Mouse (Mus musculus) ES-E14 (cell line): Measurements from ENCODE around the gene Mrpl20. TPM values are rescaled to one million over a fixed set of nuclear protein-coding genes. Genes with fewer than 3 reads are reported as not detected.

Experiments
- DNase-seq: peaks from one replicate; pipeline ENCODE4 v3.0.0-alpha.2; 2013; ENCODE audit warnings: low read depth, low spot score
- H3K27ac ChIP-seq: 2 replicates; pipeline ENCODE4 v1.5.1; 2012; ENCODE audit warnings: low read depth, mild to moderate bottlenecking, low read length, moderate library complexity, mixed read lengths; ENCODE audit not compliant: poor library complexity, insufficient read depth, severe bottlenecking
- H3K36me3 ChIP-seq: 2 replicates; pipeline ENCODE4 v1.6.1; 2012; ENCODE audit warnings: mild to moderate bottlenecking, low read length, moderate library complexity, mixed read lengths; ENCODE audit not compliant: control insufficient read depth, poor library complexity, insufficient read depth, severe bottlenecking
- H3K4me1 ChIP-seq, 2 experiments: fragments of 150-350 bp in 1 of 2; sonication (generic) in 1 of 2; 2 replicates each; pipeline ENCODE4 v1.6.1; 2012; ENCODE audit warnings: low read length in 2 of 2, mild to moderate bottlenecking in 1 of 2, mixed read lengths in 1 of 2; ENCODE audit not compliant: control insufficient read depth in 2 of 2, insufficient read depth in 2 of 2, poor library complexity in 1 of 2
- H3K4me3 ChIP-seq, 2 experiments: fragments of 150-350 bp in 1 of 2; sonication (generic) in 1 of 2; 2 replicates each; pipeline ENCODE4 v1.5.1; 2012; ENCODE audit warnings: low read length in 2 of 2, low read depth in 1 of 2, mild to moderate bottlenecking in 1 of 2, mixed read lengths in 1 of 2; ENCODE audit not compliant: insufficient read depth in 1 of 2, poor library complexity in 1 of 2, severe bottlenecking in 1 of 2
- H3K9ac ChIP-seq: 2 replicates; pipeline ENCODE4 v1.6.1; 2012; ENCODE audit warnings: low read depth, mild to moderate bottlenecking, low read length, mixed read lengths; ENCODE audit not compliant: poor library complexity, insufficient read depth, severe bottlenecking
- H3K9me3 ChIP-seq: fragments of 150-350 bp; sonication (generic); 2 replicates; pipeline ENCODE4 v1.6.1; 2012; ENCODE audit warnings: low read depth, mild to moderate bottlenecking, low read length; ENCODE audit not compliant: control insufficient read depth, insufficient read depth
- CHD2 ChIP-seq: IDR thresholded peaks from 2 replicates; pipeline ENCODE4 v1.6.1; 2014; ENCODE audit warnings: mild to moderate bottlenecking, low read depth, low read length, inconsistent platforms
- HCFC1 ChIP-seq: IDR thresholded peaks from 2 replicates; pipeline ENCODE4 v1.6.1; 2012; ENCODE audit warnings: low read length, inconsistent platforms, borderline replicate concordance; ENCODE audit not compliant: insufficient read depth
- MAFK ChIP-seq: IDR thresholded peaks from 2 replicates; pipeline ENCODE4 v1.6.1; 2014; ENCODE audit warnings: mild to moderate bottlenecking, low read depth, low read length, inconsistent platforms; ENCODE audit not compliant: insufficient read depth
- ZC3H11A ChIP-seq: IDR thresholded peaks from 2 replicates; pipeline ENCODE4 v1.6.1; 2012; ENCODE audit warnings: low read depth, mild to moderate bottlenecking, inconsistent platforms, low read length, borderline replicate concordance
- ZNF384 ChIP-seq: IDR thresholded peaks from 2 replicates; pipeline ENCODE4 v1.6.1; 2012; ENCODE audit warnings: low read depth, low read length, inconsistent platforms
- in situ Hi-C, 2 experiments: fragments of 600-800 bp; cut with MboI; formaldehyde crosslinking; loops; one replicate each; pipeline ENCODE4 v1.15.1; 2025; ENCODE audit warnings: low sequenced_read_pairs in 2 of 2, inconsistent platforms in 1 of 2; ENCODE audit not compliant: unreplicated experiment in 2 of 2
- total RNA-seq: library from RNA; depleted of rRNA; stranded (reverse); fragments of 300-350 nt; gene quantifications from 2 replicates; pipeline ENCODE4 v1.2.3, GENCODE M21; 2012

Mrpl20 gene
- total RNA-seq, 1 experiment: 157 TPM

GRCm38 (mm10) chr4:155774280-155774754 is 28.4 kb upstream of the Mrpl20 start, which contains the start of gene Vwa1:
Vwa1 (minus strand) TSS chr4:155774698.
- no peak for TF ChIP-seq HCFC1
- TF ChIP-seq ZNF384: no peak
- no peak for TF ChIP-seq MAFK
- TF ChIP-seq CHD2: no peak
- TF ChIP-seq ZC3H11A: no peak
- H3K27ac ChIP-seq: no peak within 1 kb of the TSS
- H3K36me3 ChIP-seq: no peaks in the 10 kb centered on the region

GRCm38 (mm10) chr4:155774971-155775740 is 27.5 kb upstream of the Mrpl20 start:
- no peak overlapping the region for H3K9ac ChIP-seq
- no peak overlapping the region for H3K4me3 ChIP-seq
- H3K9me3 ChIP-seq: no peaks in the 10 kb centered on the region
- H3K4me1 ChIP-seq: peaks cover 9 to 20% of the 10 kb centered on the region in 2 experiments; a peak in 3 of 4 replicates
- in situ Hi-C loops: no loop called here
- no peak overlapping the region for H3K27ac ChIP-seq
- TF ChIP-seq ZNF384: no peak
- TF ChIP-seq MAFK: no peak
- no peak for TF ChIP-seq ZC3H11A
- no peak for TF ChIP-seq CHD2
- TF ChIP-seq HCFC1: no peak
- H3K36me3 ChIP-seq: no peaks in the 10 kb centered on the region
- no peak for DNase-seq

More at GRCm38 (mm10) chr4:155774280-155774754, 28.4 kb upstream of the Mrpl20 start, which contains the start of gene Vwa1:
- H3K4me3 ChIP-seq: peak within 1 kb of the TSS; percentile 49 to 57
- H3K9ac ChIP-seq: 0 out of 2 replicates have a peak within 1 kb of the TSS, but pooled peaks have one; percentile 9
- peak; percentile 78 for DNase-seq
- in situ Hi-C loops: no loop called here
- no peaks in the 10 kb centered on the region for H3K9me3 ChIP-seq
- peaks cover 9 to 22% of the 10 kb centered on the region in 2 experiments; a peak in 3 of 4 replicates for H3K4me1 ChIP-seq

- H3K9ac ChIP-seq: no peak overlapping the region
- H3K27ac ChIP-seq: no peak overlapping the region
- H3K9me3 ChIP-seq: no peaks in the 10 kb centered on the region
- H3K4me1 ChIP-seq: peaks cover 9 to 17% of the 10 kb centered on the region in 2 experiments; a peak in 3 of 4 replicates
- no peak for TF ChIP-seq ZNF384
- no peak for TF ChIP-seq ZC3H11A
- H3K4me3 ChIP-seq: no peak overlapping the region
- in situ Hi-C loops: no loop called here
- no peak for DNase-seq
- no peaks in the 10 kb centered on the region for H3K36me3 ChIP-seq
Measured at GRCm38 (mm10) chr4:155775855-155776254, 26.8 kb upstream of the Mrpl20 start.

- Histone ChIP-seq H3K27ac (no peak overlapping the region), H3K4me3 (no peak overlapping the region), H3K9me3 (no peaks in the 10 kb centered on the region), H3K4me1 (peaks cover 9 to 17% of the 10 kb centered on the region in 2 experiments; a peak in 3 of 4 replicates), H3K9ac (no peak overlapping the region), H3K36me3 (no peaks in the 10 kb centered on the region)
- in situ Hi-C loops: no loop called here
- no peak for TF ChIP-seq HCFC1
- TF ChIP-seq ZC3H11A: no peak
- TF ChIP-seq ZNF384: no peak
- TF ChIP-seq CHD2: no peak
- no peak for TF ChIP-seq MAFK
- DNase-seq: no peak
Measured at GRCm38 (mm10) chr4:155776704-155777335, 25.9 kb upstream of the Mrpl20 start.
